Mouse (Mus musculus) cerebellum, adult 2 months (tissue): Measurements from ENCODE around the gene Limch1. TPM values are rescaled to one million over a fixed set of nuclear protein-coding genes. Genes with fewer than 3 reads are reported as not detected.

Experiments
- DNase-seq, 2 experiments: peaks; one replicate each; pipeline ENCODE4 v3.0.0; 2021
- H3K27ac ChIP-seq: fragments of 200-500 bp; 2 replicates; pipeline ENCODE4 v1.5.1; 2012; ENCODE audit warnings: low read length, control low read depth, inconsistent platforms; ENCODE audit not compliant: insufficient read depth
- H3K27me3 ChIP-seq: fragments of 200-500 bp; 2 replicates; pipeline ENCODE4 v1.6.1; 2012; ENCODE audit warnings: inconsistent platforms, mild to moderate bottlenecking, low read length, moderate library complexity; ENCODE audit not compliant: control insufficient read depth, insufficient read depth
- H3K4me1 ChIP-seq: fragments of 200-500 bp; 2 replicates; pipeline ENCODE4 v1.6.1; 2011; ENCODE audit warnings: low read length; ENCODE audit not compliant: control insufficient read depth, insufficient read depth
- H3K4me3 ChIP-seq: fragments of 200-500 bp; replicated peaks from 2 replicates; pipeline ENCODE3; 2011; ENCODE audit warnings: mild to moderate bottlenecking, low read depth, low read length, control low read depth; ENCODE audit not compliant: insufficient read depth
- CTCF ChIP-seq: fragments of 200-500 bp; IDR thresholded peaks from 2 replicates; pipeline ENCODE4 v1.5.1; 2011; ENCODE audit warnings: low read depth, mild to moderate bottlenecking, control low read depth, low read length, moderate library complexity, borderline replicate concordance; ENCODE audit not compliant: insufficient read depth
- POLR2A ChIP-seq: fragments of 200-500 bp; IDR thresholded peaks from 2 replicates; pipeline ENCODE4 v1.6.1; 2011; ENCODE audit warnings: low read length, control low read depth, borderline replicate concordance; ENCODE audit not compliant: insufficient read depth
- WGBS: fragments of 180-500 bp; shearing (Covaris S2); methylation state at CpG from one replicate; pipeline ENCODE4 v1.1.7; 2018; 5-methylcytosine and 5-hydroxymethylcytosine counted together
- polyA plus RNA-seq: library from polyadenylated mRNA; depleted of rRNA; stranded (reverse); fragments of >200 nt; gene quantifications from 2 replicates; pipeline ENCODE4 v1.2.3, GENCODE M21; 2012

Limch1 gene
- polyA plus RNA-seq, 1 experiment, result 68.1 TPM

DNA sequence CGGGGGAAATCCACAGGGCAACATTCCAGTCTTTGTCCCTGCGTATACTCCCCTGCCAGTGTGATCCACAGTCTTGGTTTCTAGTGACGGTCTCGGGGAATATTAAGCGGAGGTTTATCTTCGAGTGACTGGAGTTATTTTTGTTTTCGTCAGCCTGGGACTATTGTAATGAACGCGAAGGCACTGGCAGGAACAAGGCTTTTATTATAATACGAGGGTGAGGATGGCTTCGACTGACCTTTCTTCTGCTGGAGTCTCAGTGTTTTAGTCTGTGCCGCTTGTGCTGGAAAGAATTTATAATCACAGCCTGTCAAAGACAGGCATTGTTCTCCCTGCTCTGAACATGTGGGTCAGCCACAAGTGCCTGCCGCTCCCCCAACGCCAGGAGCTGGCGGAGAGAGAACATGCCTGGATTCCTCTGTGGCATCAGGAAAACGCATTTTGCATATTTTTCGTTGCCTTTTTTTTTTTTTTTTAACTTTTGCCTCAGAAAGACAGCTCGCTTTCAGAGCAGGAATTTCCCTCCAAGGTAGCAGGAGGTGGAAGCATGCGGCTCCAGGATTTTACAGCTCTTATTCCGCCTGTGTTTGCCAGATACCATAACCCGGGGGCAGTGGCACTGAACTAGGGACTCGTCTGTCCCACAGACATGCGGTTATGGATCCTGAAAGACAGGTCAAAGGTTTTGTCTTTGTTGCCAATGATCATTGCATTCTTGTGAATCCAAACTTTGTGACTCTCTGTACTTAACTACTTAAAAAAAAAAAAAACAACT is 222.6 kb downstream of the Limch1 start:
- peak overlapping the region; percentile 16 for H3K4me3 ChIP-seq
- DNase-seq, result peak in 1 of 2 experiments; percentile 45
- H3K27me3 ChIP-seq, result no peaks in the 10 kb centered on the region
- TF ChIP-seq CTCF, result no peak
- TF ChIP-seq POLR2A, result no peak
- H3K27ac ChIP-seq, result no peak overlapping the region
- H3K4me1 ChIP-seq, result peaks cover 7% of the 10 kb centered on the region
- WGBS, result 49% methylated on average over 23 of the region's 23 CpGs

GRCm38 (mm10) chr5:66968925-66969711 is 223.5 kb downstream of the Limch1 start:
- 72% methylated on average over 19 of the region's 19 CpGs for WGBS
- no peak overlapping the region for H3K27ac ChIP-seq
- TF ChIP-seq CTCF, result no peak
- TF ChIP-seq POLR2A, result no peak

DNA sequence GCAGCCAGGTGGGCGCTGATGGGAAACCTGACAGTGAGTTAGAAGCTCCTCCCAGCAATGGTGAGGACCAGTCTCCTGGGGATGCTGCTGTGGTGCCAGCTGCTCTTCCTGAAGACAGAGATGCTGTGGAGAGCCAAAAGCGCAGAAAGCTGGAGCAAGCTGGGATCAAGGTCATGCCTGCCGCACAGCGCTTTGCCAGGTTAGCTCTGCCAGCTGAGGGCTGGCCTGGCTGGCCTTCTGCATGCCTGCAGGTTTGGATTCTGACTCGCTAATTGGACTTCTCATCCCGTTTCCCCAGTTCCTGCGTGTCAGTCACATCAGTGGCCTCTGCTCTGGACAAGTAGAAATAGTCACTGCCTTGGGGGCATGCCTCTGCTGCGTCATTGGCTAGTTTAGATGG is 230.0 kb downstream of the Limch1 start:
- TF ChIP-seq CTCF (no peak), POLR2A (no peak)
- WGBS, result 50% methylated on average over 8 of the region's 8 CpGs
- Histone ChIP-seq H3K4me3 (no peak overlapping the region), H3K27me3 (no peaks in the 10 kb centered on the region), H3K27ac (no peak overlapping the region), H3K4me1 (peaks cover 12% of the 10 kb centered on the region)
- DNase-seq, result peak in 1 of 2 experiments; percentile 26

More at GRCm38 (mm10) chr5:66968925-66969711, 223.5 kb downstream of the Limch1 start:
- Histone ChIP-seq H3K4me3 (no peak overlapping the region), H3K27me3 (no peaks in the 10 kb centered on the region), H3K4me1 (peaks cover 7% of the 10 kb centered on the region)
- DNase-seq, result no peak

GRCm38 (mm10) chr5:66979332-66980218 is 233.9 kb downstream of the Limch1 start:
- DNase-seq, result peak; percentile 24 to 44
- Histone ChIP-seq H3K4me3 (no peak overlapping the region), H3K4me1 (peaks cover 14% of the 10 kb centered on the region), H3K27me3 (no peaks in the 10 kb centered on the region), H3K27ac (no peak overlapping the region)
- WGBS, result 40% methylated on average over 19 of the region's 19 CpGs
- no peak for TF ChIP-seq CTCF
- no peak for TF ChIP-seq POLR2A

GRCm38 (mm10) chr5:66980862-66981261 is 235.2 kb downstream of the Limch1 start:
- 34% methylated on average over 4 of the region's 4 CpGs for WGBS
- H3K27me3 ChIP-seq, result no peaks in the 10 kb centered on the region
- no peak overlapping the region for H3K4me3 ChIP-seq
- DNase-seq, result peak in 1 of 2 experiments; percentile 50
- no peak for TF ChIP-seq CTCF
- no peak for TF ChIP-seq POLR2A
- no peak overlapping the region for H3K27ac ChIP-seq
- peaks cover 14% of the 10 kb centered on the region for H3K4me1 ChIP-seq

DNA sequence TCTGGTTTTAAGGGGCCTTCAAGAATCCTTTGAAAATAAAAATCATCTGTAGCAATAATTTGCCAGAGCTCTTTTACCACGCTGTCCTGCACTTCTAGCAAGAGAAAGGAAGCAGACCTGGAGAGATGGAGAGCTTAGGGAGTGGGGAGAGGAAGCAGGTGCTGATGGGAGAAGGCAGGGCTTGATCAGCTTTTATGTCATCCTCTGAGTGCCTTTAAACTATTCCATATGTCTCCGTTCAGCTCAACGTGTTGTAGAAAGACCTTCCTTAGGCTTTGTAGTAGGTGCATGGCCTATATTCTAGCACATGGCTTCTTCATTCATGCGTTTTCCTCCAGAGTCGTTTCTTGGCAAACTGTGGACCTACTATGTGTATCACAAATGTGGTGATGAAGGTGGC is 237.5 kb downstream of the Limch1 start:
- Histone ChIP-seq H3K4me1 (peaks cover 14% of the 10 kb centered on the region), H3K27ac (no peak overlapping the region), H3K4me3 (no peak overlapping the region), H3K27me3 (no peaks in the 10 kb centered on the region)
- DNase-seq, result no peak
- WGBS, result 94% methylated on average over 5 of the region's 5 CpGs
- no peak for TF ChIP-seq CTCF
- TF ChIP-seq POLR2A, result no peak

- TF ChIP-seq POLR2A, result no peak
- TF ChIP-seq CTCF, result peak; percentile 25; the same call in 1 of the 2 replicates
- no peak overlapping the region for H3K27ac ChIP-seq
- peak in 1 of 2 experiments; percentile 22 for DNase-seq
- WGBS, result 39% methylated on average over 4 of the region's 4 CpGs
- H3K27me3 ChIP-seq, result no peaks in the 10 kb centered on the region
- H3K4me3 ChIP-seq, result no peak overlapping the region
- H3K4me1 ChIP-seq, result no peaks in the 10 kb centered on the region
These were observed 243.3 kb downstream of the Limch1 start for GRCm38 (mm10) chr5:66988926-66989325.
